Mouse (Mus musculus) MEL (cell line): ENCODE measurements around the gene Vmn2r48.
"Not testable (repeated sequence)": the region's sequence is repeated elsewhere in the genome, so short reads cannot be mapped to it uniquely, and the experiment has no call there.

Source experiments
- BHLHE40 ChIP-seq: IDR thresholded peaks from 2 replicates; pipeline ENCODE4 v1.6.1; 2012; ENCODE audit warnings: low read depth, mild to moderate bottlenecking, inconsistent platforms, low read length, improper control_type of control experiment, borderline replicate concordance
- CTCF ChIP-seq, 3 experiments: IDR thresholded peaks in 2 of 3; conservative IDR thresholded peaks in 1 of 3; 2 replicates each; pipeline ENCODE4 v1.5.1; 2011 to 2012; ENCODE audit warnings: low read length in 3 of 3, low read depth in 2 of 3, mild to moderate bottlenecking in 2 of 3, improper control_type of control experiment in 1 of 3, inconsistent platforms in 1 of 3, mixed read lengths in 1 of 3, moderate library complexity in 1 of 3; ENCODE audit not compliant: control insufficient read depth in 1 of 3, insufficient read depth in 1 of 3, poor library complexity in 1 of 3, severe bottlenecking in 1 of 3
- E2F4 ChIP-seq: IDR thresholded peaks from 2 replicates; pipeline ENCODE4 v1.6.1; 2011; ENCODE audit warnings: low read depth, low read length, improper control_type of control experiment, borderline replicate concordance
- ELF1 ChIP-seq: IDR thresholded peaks from 2 replicates; pipeline ENCODE4 v1.6.1; 2014; ENCODE audit warnings: low read depth, mild to moderate bottlenecking, inconsistent platforms, low read length, improper control_type of control experiment, moderate library complexity
- GATA1 ChIP-seq: IDR thresholded peaks from 2 replicates; pipeline ENCODE4 v1.6.1; 2011; ENCODE audit warnings: low read depth, low read length, improper control_type of control experiment
- JUND ChIP-seq: IDR thresholded peaks from 2 replicates; pipeline ENCODE4 v1.6.1; 2011; ENCODE audit warnings: low read depth, mild to moderate bottlenecking, improper control_type of control experiment, low read length
- MAX ChIP-seq: IDR thresholded peaks from 2 replicates; pipeline ENCODE4 v1.6.1; 2011; ENCODE audit warnings: low read length, improper control_type of control experiment
- POLR2A ChIP-seq, 2 experiments: IDR thresholded peaks; 2 replicates each; pipeline ENCODE4 v1.6.1; 2011 to 2012; ENCODE audit warnings: low read length in 2 of 2, mild to moderate bottlenecking in 2 of 2, control low read depth in 1 of 2, improper control_type of control experiment in 1 of 2, low read depth in 1 of 2, moderate library complexity in 1 of 2; ENCODE audit not compliant: control insufficient read depth in 1 of 2, insufficient read depth in 1 of 2, poor library complexity in 1 of 2
- POLR2AphosphoS5 ChIP-seq: IDR thresholded peaks from 2 replicates; pipeline ENCODE4 v1.6.1; 2012; ENCODE audit warnings: low read depth, borderline replicate concordance, mild to moderate bottlenecking, inconsistent platforms, low read length, moderate library complexity, mixed read lengths
- ZNF384 ChIP-seq: IDR thresholded peaks from 2 replicates; pipeline ENCODE4 v1.6.1; 2012; ENCODE audit warnings: low read depth, mild to moderate bottlenecking, inconsistent platforms, low read length, improper control_type of control experiment

GRCm38 (mm10) chr7:9953485-9953884, at the start of gene Vmn2r48:
- TF ChIP-seq JUND; BHLHE40; POLR2AphosphoS5; POLR2A (IDR thresholded peaks at IDR 0.05; ENCODE audit: control insufficient read depth in 1 of 2, insufficient read depth in 1 of 2, low read depth in 1 of 2, low read length in 2 of 2, poor library complexity in 1 of 2); ZNF384; CTCF (IDR thresholded peaks at IDR 0.05 in 2 of 3, conservative IDR thresholded peaks at IDR 0.05 in 1 of 3; ENCODE audit: control insufficient read depth in 1 of 3, insufficient read depth in 1 of 3, low read depth in 2 of 3, low read length in 3 of 3, poor library complexity in 1 of 3, severe bottlenecking in 1 of 3); E2F4; GATA1; ELF1; MAX: not testable (repeated sequence)
